Mouse (Mus musculus) brain, adult 2 months (tissue): Measurements from ENCODE around the gene Tmtc4.

Experiments used
- DNase-seq: peaks from one replicate; pipeline ENCODE4 v3.0.0; 2011; ENCODE audit warnings: low read depth, low spot score

Gene Tmtc4

GRCm38 (mm10) chr14:122974854-122975570, 8.8 kb downstream of the Tmtc4 start:
- peak; percentile 34 for DNase-seq

- no peak for DNase-seq
These were observed 10.7 kb downstream of the Tmtc4 start for GRCm38 (mm10) chr14:122973091-122973490.

GRCm38 (mm10) chr14:122968049-122968448, 15.8 kb downstream of the Tmtc4 start:
- no peak for DNase-seq

GRCm38 (mm10) chr14:122957941-122958340, 25.9 kb downstream of the Tmtc4 start:
- DNase-seq, result peak; percentile 98

GRCm38 (mm10) chr14:122953331-122953730, 30.5 kb downstream of the Tmtc4 start:
- DNase-seq, result peak; percentile 86

- no peak for DNase-seq
These were observed 31.3 kb downstream of the Tmtc4 start for GRCm38 (mm10) chr14:122952556-122952955.

- no peak for DNase-seq
These were observed 32.0 kb downstream of the Tmtc4 start for GRCm38 (mm10) chr14:122951676-122952445.

- DNase-seq, result no peak
These were observed 32.9 kb downstream of the Tmtc4 start for GRCm38 (mm10) chr14:122950915-122951314.

- DNase-seq, result no peak
These were observed 40.4 kb downstream of the Tmtc4 start for GRCm38 (mm10) chr14:122943475-122943853.

- DNase-seq, result peak; percentile 40
These were observed 40.9 kb downstream of the Tmtc4 start for GRCm38 (mm10) chr14:122942757-122943474.

- peak; percentile 54 for DNase-seq
These were observed 47.4 kb downstream of the Tmtc4 start for GRCm38 (mm10) chr14:122936460-122936859.

GRCm38 (mm10) chr14:122920011-122920410, 63.8 kb downstream of the Tmtc4 start:
- DNase-seq, result peak; percentile 32

- no peak for DNase-seq
These were observed 66.2 kb downstream of the Tmtc4 start for GRCm38 (mm10) chr14:122917676-122918075.

- DNase-seq, result no peak
These were observed 70.2 kb downstream of the Tmtc4 start, which contains the start of gene Ggact for GRCm38 (mm10) chr14:122913657-122914056. Gene Ggact (minus strand): TSS chr14:122913757.

GRCm38 (mm10) chr14:122912812-122913498, 70.9 kb downstream of the Tmtc4 start:
- DNase-seq, result peak; percentile 81

- DNase-seq, result peak; percentile 27
These were observed 71.7 kb downstream of the Tmtc4 start for GRCm38 (mm10) chr14:122912137-122912536.

GRCm38 (mm10) chr14:122911265-122911664, 72.6 kb downstream of the Tmtc4 start:
- no peak for DNase-seq

- DNase-seq, result no peak
These were observed 74.3 kb downstream of the Tmtc4 start for GRCm38 (mm10) chr14:122909368-122910091.

GRCm38 (mm10) chr14:122908075-122908474, 75.8 kb downstream of the Tmtc4 start:
- no peak for DNase-seq

- no peak for DNase-seq
These were observed 78.8 kb downstream of the Tmtc4 start for GRCm38 (mm10) chr14:122905007-122905406.

- no peak for DNase-seq
These were observed 79.9 kb downstream of the Tmtc4 start for GRCm38 (mm10) chr14:122903923-122904351.
